Mouse (Mus musculus) limb, embryonic 13.5 days (tissue): ENCODE data around the gene Gpr25. TPM values are rescaled to one million over a fixed set of nuclear protein-coding genes. Genes with fewer than 3 reads are reported as not detected.
A peak's percentile ranks its signal among the peaks of the same experiment; 100 is the strongest.

Experiments
- ATAC-seq: fragments of 200-750 bp; cut with Nextera tagmentation; 2 replicates; pipeline ENCODE4 v1.8.0; 2017; ENCODE audit warnings: low read depth, moderate number of reproducible peaks, moderate TSS enrichment; ENCODE audit not compliant: low FRiP score
- H3K27ac ChIP-seq: fragments of 300-500 bp; sonication (generic); 2 replicates; pipeline ENCODE4 v1.5.1; 2015; ENCODE audit warnings: inconsistent platforms, mild to moderate bottlenecking, moderate library complexity
- H3K27me3 ChIP-seq: fragments of 300-500 bp; sonication (generic); 2 replicates; pipeline ENCODE4 v1.6.1; 2015; ENCODE audit warnings: mild to moderate bottlenecking, inconsistent platforms
- H3K36me3 ChIP-seq: fragments of 300-500 bp; sonication (generic); 2 replicates; pipeline ENCODE4 v1.6.1; 2015; ENCODE audit warnings: inconsistent platforms, mild to moderate bottlenecking, moderate library complexity
- H3K4me1 ChIP-seq: fragments of 300-500 bp; sonication (generic); 2 replicates; pipeline ENCODE4 v1.6.1; 2015; ENCODE audit warnings: inconsistent platforms
- H3K4me2 ChIP-seq: fragments of 300-500 bp; sonication (generic); replicated peaks from 2 replicates; pipeline ENCODE4 v1.6.1; 2015; ENCODE audit warnings: inconsistent platforms, mild to moderate bottlenecking, moderate library complexity
- H3K4me3 ChIP-seq: fragments of 300-500 bp; sonication (generic); 2 replicates; pipeline ENCODE4 v1.5.1; 2015; ENCODE audit warnings: moderate library complexity, mild to moderate bottlenecking, inconsistent platforms
- H3K9ac ChIP-seq: fragments of 300-500 bp; sonication (generic); 2 replicates; pipeline ENCODE4 v1.6.1; 2015; ENCODE audit warnings: mild to moderate bottlenecking, inconsistent platforms
- H3K9me3 ChIP-seq: fragments of 300-500 bp; sonication (generic); 2 replicates; pipeline ENCODE4 v1.6.1; 2016; ENCODE audit warnings: inconsistent platforms
- WGBS: fragments of 180-500 bp; shearing (Covaris S2); methylation state at CpG from one replicate; pipeline ENCODE4 v1.1.7; 2015; 5-methylcytosine and 5-hydroxymethylcytosine counted together
- polyA plus RNA-seq: library from polyadenylated mRNA; unstranded; fragments of >200 nt; fragmentation: Nextera tagmentation; extraction: Ambion mirVana; gene quantifications from 2 replicates; pipeline ENCODE4 v1.2.1, GENCODE M21; 2015

The Gpr25 gene
- polyA plus RNA-seq = not detected in 2 replicates

DNA sequence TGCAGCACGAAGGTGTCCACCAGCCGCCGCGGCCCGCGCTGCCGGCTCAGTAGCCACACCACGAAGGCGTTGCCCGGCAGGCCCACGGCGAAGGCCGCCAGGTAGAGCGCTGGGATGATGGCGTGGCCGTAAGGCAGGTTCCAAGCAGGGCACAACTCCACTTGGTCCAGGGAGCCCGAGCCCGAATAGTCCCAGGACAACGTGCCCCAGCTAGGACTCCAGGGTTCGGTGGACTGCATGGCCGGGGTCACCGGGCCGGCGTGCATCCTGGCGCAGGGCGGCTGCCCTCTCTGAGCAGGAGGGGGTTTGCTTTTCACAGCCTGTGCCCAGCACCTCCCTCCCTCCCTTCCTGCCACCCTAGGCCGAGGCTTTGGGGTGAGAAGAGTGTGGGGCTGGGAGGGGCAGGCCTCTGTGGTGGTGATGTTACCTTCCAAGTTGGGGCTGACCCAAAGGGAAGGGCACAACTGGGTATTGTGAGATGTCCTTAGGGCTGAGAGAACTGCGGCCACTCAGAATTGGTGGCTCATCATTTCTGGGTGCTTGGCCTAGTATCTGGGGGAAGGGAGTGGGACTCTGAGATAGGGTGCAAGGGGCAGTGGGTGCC is at the start of gene Gpr25:
Gene Gpr25, minus strand, starts transcription at position 239 of the 604 bp plus-strand sequence.
- Histone ChIP-seq H3K27ac (no peak within 1 kb of the TSS), H3K9ac (peak within 1 kb of the TSS; percentile 75), H3K4me2 (peak within 1 kb of the TSS; percentile 94), H3K4me1 (peaks cover 13% of the 10 kb centered on the region), H3K36me3 (no peaks in the 10 kb centered on the region), H3K4me3 (peak within 1 kb of the TSS; percentile 62), H3K9me3 (no peaks in the 10 kb centered on the region), H3K27me3 (peaks cover 83% of the 10 kb centered on the region)
- no peak for ATAC-seq
- WGBS = 9% methylated on average over 28 of the region's 28 CpGs

DNA sequence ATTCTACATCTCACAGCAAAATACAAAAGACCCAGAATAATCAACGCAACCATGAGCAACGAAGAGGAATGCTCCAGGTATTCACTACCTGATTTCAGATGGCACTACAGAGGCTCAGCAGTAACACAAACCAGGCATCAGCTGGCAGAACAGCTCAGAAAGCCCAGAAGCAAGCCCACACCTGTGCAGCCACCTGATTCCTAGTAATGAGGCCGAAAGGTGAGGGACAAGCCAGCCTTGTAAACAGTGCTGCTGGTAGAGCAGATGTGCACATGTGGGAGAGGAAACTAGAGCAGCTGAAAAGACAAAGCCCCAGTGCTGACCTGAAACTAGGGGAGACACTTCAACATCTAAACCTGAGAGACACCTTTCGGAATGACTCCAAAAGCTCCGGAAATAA is 48.5 kb upstream of the Gpr25 start:
- 74% methylated on average over 5 of the region's 5 CpGs for WGBS
- ATAC-seq = no peak

DNA sequence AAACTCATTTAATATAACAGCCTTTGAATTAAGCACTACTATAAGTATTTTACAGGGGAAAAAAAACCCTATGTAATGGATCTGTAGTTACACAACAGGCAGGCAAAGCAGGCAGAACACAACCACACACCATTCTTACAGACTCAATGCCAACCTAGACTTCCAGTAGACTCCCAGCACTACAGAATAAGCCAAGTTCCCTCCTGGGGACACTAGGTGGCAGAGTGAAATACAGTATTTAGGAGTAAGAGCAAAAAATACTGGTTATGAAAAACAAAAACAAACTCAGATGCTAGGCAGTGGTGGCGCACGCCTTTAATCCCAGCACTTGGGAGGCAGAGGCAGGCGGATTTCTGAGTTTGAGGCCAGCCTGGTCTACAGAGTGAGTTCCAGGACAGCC is 45.8 kb upstream of the Gpr25 start:
- Histone ChIP-seq H3K4me3 (no peak overlapping the region), H3K4me1 (peaks cover 16% of the 10 kb centered on the region), H3K27me3 (no peaks in the 10 kb centered on the region), H3K9ac (no peak overlapping the region), H3K9me3 (no peaks in the 10 kb centered on the region), H3K36me3 (peaks cover 9% of the 10 kb centered on the region; the same call in 1 of the 2 replicates), H3K4me2 (no peak overlapping the region), H3K27ac (no peak overlapping the region)
- ATAC-seq = no peak
- 86% methylated on average over 3 of the region's 3 CpGs for WGBS

More for the DNA sequence above, 48.5 kb upstream of the Gpr25 start:
- H3K36me3 ChIP-seq = no peaks in the 10 kb centered on the region
- no peak overlapping the region for H3K4me2 ChIP-seq
- H3K27me3 ChIP-seq = no peaks in the 10 kb centered on the region
- no peaks in the 10 kb centered on the region for H3K9me3 ChIP-seq
- no peak overlapping the region for H3K4me3 ChIP-seq
- no peak overlapping the region for H3K9ac ChIP-seq
- H3K4me1 ChIP-seq = peaks cover 21% of the 10 kb centered on the region
- no peak overlapping the region for H3K27ac ChIP-seq

DNA sequence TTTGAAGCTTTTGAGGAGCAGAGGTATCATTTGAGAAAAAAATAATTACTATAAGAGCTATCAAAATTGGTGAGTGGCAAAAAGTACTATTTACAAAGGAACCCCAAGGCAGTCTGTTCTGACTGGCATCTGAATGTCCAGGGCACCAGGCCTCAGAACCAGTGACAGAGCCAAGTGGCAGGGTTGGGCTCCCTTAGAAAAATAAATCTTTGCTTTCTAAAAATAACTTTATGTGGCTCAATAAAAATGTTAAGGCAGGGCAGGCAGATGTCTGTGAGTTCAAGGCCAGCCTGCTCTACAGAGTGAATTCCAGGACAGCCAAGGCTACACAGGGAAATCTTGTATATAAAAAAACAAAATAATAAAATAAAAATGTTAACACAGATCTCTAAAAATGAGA is 33.3 kb upstream of the Gpr25 start:
- no peaks in the 10 kb centered on the region for H3K9me3 ChIP-seq
- H3K4me1 ChIP-seq = no peaks in the 10 kb centered on the region
- H3K36me3 ChIP-seq = peaks cover 4% of the 10 kb centered on the region
- no peak for ATAC-seq
- no peak overlapping the region for H3K4me3 ChIP-seq
- no peak overlapping the region for H3K9ac ChIP-seq
- H3K27me3 ChIP-seq = no peaks in the 10 kb centered on the region
- no peak overlapping the region for H3K4me2 ChIP-seq
- no peak overlapping the region for H3K27ac ChIP-seq

GRCm38 (mm10) chr1:136289803-136290202 is 29.1 kb upstream of the Gpr25 start:
- WGBS = 79% methylated on average over 1 of the region's 1 CpGs
- Histone ChIP-seq H3K4me3 (no peak overlapping the region), H3K9ac (no peak overlapping the region), H3K9me3 (no peaks in the 10 kb centered on the region), H3K27ac (no peak overlapping the region), H3K4me1 (no peaks in the 10 kb centered on the region), H3K27me3 (no peaks in the 10 kb centered on the region), H3K36me3 (peaks cover 6% of the 10 kb centered on the region), H3K4me2 (no peak overlapping the region)
- no peak for ATAC-seq

DNA sequence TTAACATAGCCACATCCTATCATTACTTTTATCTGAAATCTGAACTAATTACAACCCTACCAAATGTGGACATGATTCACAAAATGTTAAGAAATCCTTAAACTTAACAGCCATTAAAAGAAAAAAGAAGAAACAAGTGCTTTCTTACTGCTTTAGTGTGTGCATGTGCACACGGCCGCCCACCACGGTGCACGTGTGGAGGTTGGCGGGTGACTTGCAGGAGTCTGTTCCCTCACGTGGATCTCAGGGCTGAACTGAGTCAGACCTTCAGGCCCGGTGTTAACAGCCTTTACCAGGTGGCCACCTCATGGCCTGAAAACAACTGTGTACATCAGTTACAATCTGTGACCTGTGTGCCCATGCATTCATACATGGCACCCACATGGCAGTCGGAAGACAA is 16.7 kb upstream of the Gpr25 start:
- Histone ChIP-seq H3K27ac (no peak overlapping the region), H3K4me3 (no peak overlapping the region), H3K36me3 (peaks cover 91% of the 10 kb centered on the region), H3K4me2 (no peak overlapping the region), H3K9ac (no peak overlapping the region), H3K4me1 (no peaks in the 10 kb centered on the region), H3K9me3 (no peaks in the 10 kb centered on the region), H3K27me3 (no peaks in the 10 kb centered on the region)
- 90% methylated on average over 8 of the region's 8 CpGs for WGBS
- ATAC-seq = no peak

- H3K9me3 ChIP-seq = no peaks in the 10 kb centered on the region
- no peak overlapping the region for H3K9ac ChIP-seq
- peaks cover 45% of the 10 kb centered on the region for H3K36me3 ChIP-seq
- H3K4me1 ChIP-seq = no peaks in the 10 kb centered on the region
- H3K4me3 ChIP-seq = no peak overlapping the region
- no peak overlapping the region for H3K27ac ChIP-seq
- no peak overlapping the region for H3K4me2 ChIP-seq
- WGBS = 84% methylated on average over 7 of the region's 7 CpGs
- peaks cover 8% of the 10 kb centered on the region for H3K27me3 ChIP-seq
- ATAC-seq = no peak
These were observed 7.6 kb upstream of the Gpr25 start for GRCm38 (mm10) chr1:136268224-136268623.

DNA sequence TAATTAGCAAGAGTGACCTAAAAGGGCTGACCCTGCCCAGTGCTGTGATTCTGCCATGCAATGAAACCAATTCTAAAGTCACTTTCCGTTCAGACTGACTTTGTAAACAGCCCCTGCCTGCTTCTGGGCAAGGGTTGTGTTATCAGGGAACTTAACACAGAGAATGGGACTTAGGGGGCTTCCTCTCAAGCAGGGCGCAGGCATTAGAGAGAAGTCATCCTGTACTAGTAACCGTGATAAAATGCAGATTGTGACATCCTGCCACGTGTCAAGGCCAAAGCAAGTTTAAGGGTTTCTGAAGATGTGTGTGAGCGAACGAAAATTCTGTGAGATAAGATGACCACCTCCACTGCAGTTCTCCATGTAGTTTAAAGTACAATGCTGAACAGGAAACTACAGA is 5.5 kb upstream of the Gpr25 start:
- Histone ChIP-seq H3K9me3 (no peaks in the 10 kb centered on the region), H3K4me2 (no peak overlapping the region), H3K4me3 (no peak overlapping the region), H3K9ac (no peak overlapping the region), H3K27ac (no peak overlapping the region), H3K27me3 (peaks cover 29% of the 10 kb centered on the region), H3K4me1 (no peaks in the 10 kb centered on the region), H3K36me3 (peaks cover 24% of the 10 kb centered on the region)
- no peak for ATAC-seq
- 52% methylated on average over 6 of the region's 6 CpGs for WGBS

- H3K36me3 ChIP-seq = peaks cover 3% of the 10 kb centered on the region
- H3K4me3 ChIP-seq = no peak overlapping the region
- no peak overlapping the region for H3K4me2 ChIP-seq
- no peak overlapping the region for H3K9ac ChIP-seq
- no peaks in the 10 kb centered on the region for H3K9me3 ChIP-seq
- H3K4me1 ChIP-seq = peaks cover 11% of the 10 kb centered on the region
- no peak for ATAC-seq
- peaks cover 57% of the 10 kb centered on the region for H3K27me3 ChIP-seq
- 79% methylated on average over 5 of the region's 5 CpGs for WGBS
- no peak overlapping the region for H3K27ac ChIP-seq
These were observed 2.7 kb upstream of the Gpr25 start for GRCm38 (mm10) chr1:136263355-136263754.

GRCm38 (mm10) chr1:136259893-136260634 is 609 bp downstream of the Gpr25 start:
- under 1% methylated on average over 92 of the region's 95 CpGs for WGBS
- H3K4me2 ChIP-seq = peak overlapping the region; percentile 94
- peak; percentile 80 for ATAC-seq

GRCm38 (mm10) chr1:136259543-136259892 is 1.2 kb downstream of the Gpr25 start:
- no peak overlapping the region for H3K27ac ChIP-seq
- ATAC-seq = no peak; the same call in 1 of the 2 replicates
- H3K27me3 ChIP-seq = peaks cover 92% of the 10 kb centered on the region
- peak overlapping the region; percentile 62 for H3K4me3 ChIP-seq
- H3K9me3 ChIP-seq = no peaks in the 10 kb centered on the region
- 4% methylated on average over 16 of the region's 16 CpGs for WGBS
- no peaks in the 10 kb centered on the region for H3K36me3 ChIP-seq
- H3K9ac ChIP-seq = peak overlapping the region; percentile 75
- peaks cover 17% of the 10 kb centered on the region for H3K4me1 ChIP-seq
- H3K4me2 ChIP-seq = peak overlapping the region; percentile 94

More at GRCm38 (mm10) chr1:136259893-136260634, 609 bp downstream of the Gpr25 start:
- Histone ChIP-seq H3K9ac (peak overlapping the region; percentile 75), H3K9me3 (no peaks in the 10 kb centered on the region), H3K27me3 (peaks cover 90% of the 10 kb centered on the region), H3K27ac (no peak overlapping the region), H3K4me1 (peaks cover 17% of the 10 kb centered on the region), H3K36me3 (no peaks in the 10 kb centered on the region), H3K4me3 (peak overlapping the region; percentile 62)

- 76% methylated on average over 9 of the region's 9 CpGs for WGBS
- H3K36me3 ChIP-seq = no peaks in the 10 kb centered on the region
- H3K4me2 ChIP-seq = no peak overlapping the region
- H3K4me3 ChIP-seq = no peak overlapping the region
- no peak overlapping the region for H3K9ac ChIP-seq
- H3K27ac ChIP-seq = no peak overlapping the region
- no peak for ATAC-seq
- H3K4me1 ChIP-seq = peaks cover 17% of the 10 kb centered on the region
- H3K9me3 ChIP-seq = no peaks in the 10 kb centered on the region
- H3K27me3 ChIP-seq = peaks cover 86% of the 10 kb centered on the region
These were observed 2.2 kb downstream of the Gpr25 start for GRCm38 (mm10) chr1:136258495-136258894.
